Mouse (Mus musculus): ENCODE results near the gene Ano3.

The Ano3 gene

GRCm38 (mm10) chr2:110806302-110807093 is 144.2 kb downstream of the Ano3 start:
- DNase-seq, result peak; percentile 4

GRCm38 (mm10) chr2:110795928-110796327 is 154.8 kb downstream of the Ano3 start:
- no peak for DNase-seq

- DNase-seq, result no peak
Measured at GRCm38 (mm10) chr2:110795433-110795832, 155.3 kb downstream of the Ano3 start.

- no peak for DNase-seq
Measured at GRCm38 (mm10) chr2:110787396-110787795, 163.3 kb downstream of the Ano3 start.

- no peak for DNase-seq
Measured at GRCm38 (mm10) chr2:110759434-110759833, 191.3 kb downstream of the Ano3 start.

GRCm38 (mm10) chr2:110757556-110757955 is 193.2 kb downstream of the Ano3 start:
- no peak for DNase-seq

- no peak for DNase-seq
Measured at GRCm38 (mm10) chr2:110740493-110740892, 210.2 kb downstream of the Ano3 start.

- DNase-seq, result no peak
Measured at GRCm38 (mm10) chr2:110739781-110740180, 210.9 kb downstream of the Ano3 start.

GRCm38 (mm10) chr2:110737981-110738380 is 212.7 kb downstream of the Ano3 start:
- DNase-seq, result no peak

GRCm38 (mm10) chr2:110737236-110737635 is 213.5 kb downstream of the Ano3 start:
- DNase-seq, result no peak

GRCm38 (mm10) chr2:110726106-110726505 is 224.6 kb downstream of the Ano3 start:
- DNase-seq, result no peak

- no peak for DNase-seq
Measured at GRCm38 (mm10) chr2:110722208-110722607, 228.5 kb downstream of the Ano3 start.

GRCm38 (mm10) chr2:110721290-110721753 is 229.4 kb downstream of the Ano3 start, which contains the start of gene Muc15:
Gene Muc15 (plus strand): TSS chr2:110721340.
- DNase-seq, result no peak

GRCm38 (mm10) chr2:110719051-110719450 is 231.7 kb downstream of the Ano3 start:
- DNase-seq, result no peak

- DNase-seq, result no peak
Measured at GRCm38 (mm10) chr2:110710055-110710720, 240.5 kb downstream of the Ano3 start.

- DNase-seq, result no peak
Measured at GRCm38 (mm10) chr2:110709436-110709835, 241.3 kb downstream of the Ano3 start.

GRCm38 (mm10) chr2:110671071-110671624 is 279.6 kb downstream of the Ano3 start:
- no peak for DNase-seq

- peak; percentile 44 for DNase-seq
Measured at GRCm38 (mm10) chr2:110663329-110663728, 287.4 kb downstream of the Ano3 start.

- no peak for DNase-seq
Measured at GRCm38 (mm10) chr2:110644846-110645245, 305.9 kb downstream of the Ano3 start.

- DNase-seq, result no peak
Measured at GRCm38 (mm10) chr2:110644358-110644757, 306.4 kb downstream of the Ano3 start.
